Mouse (Mus musculus) lung, embryonic 14.5 days (tissue): ENCODE data around the gene Gm20517. TPM values are rescaled to one million over a fixed set of nuclear protein-coding genes. Genes with fewer than 3 reads are reported as not detected.

Experiments used
- ATAC-seq: fragments of 200-750 bp; cut with Nextera tagmentation; 2 replicates; pipeline ENCODE4 v1.8.0; 2017; ENCODE audit warnings: mild to moderate bottlenecking, moderate TSS enrichment, moderate library complexity; ENCODE audit not compliant: insufficient read depth
- DNase-seq: peaks from one replicate; pipeline ENCODE4 v3.0.0-alpha.2; 2015
- H3K27ac ChIP-seq: fragments of 300-500 bp; sonication (generic); 2 replicates; pipeline ENCODE4 v1.5.1; 2014; ENCODE audit warnings: low read depth, mild to moderate bottlenecking, moderate library complexity
- H3K27me3 ChIP-seq: fragments of 300-500 bp; sonication (generic); 2 replicates; pipeline ENCODE4 v1.6.1; 2014; ENCODE audit warnings: low read length, control low read depth; ENCODE audit not compliant: insufficient read depth
- H3K36me3 ChIP-seq: fragments of 300-500 bp; sonication (generic); 2 replicates; pipeline ENCODE4 v1.6.1; 2014; ENCODE audit warnings: control low read depth; ENCODE audit not compliant: insufficient read depth
- H3K4me1 ChIP-seq: fragments of 300-500 bp; sonication (generic); 2 replicates; pipeline ENCODE4 v1.6.1; 2014; ENCODE audit warnings: antibody characterized with exemption, control low read depth; ENCODE audit not compliant: insufficient read depth
- H3K4me2 ChIP-seq: fragments of 300-500 bp; sonication (generic); 2 replicates; pipeline ENCODE4 v1.6.1; 2014; ENCODE audit warnings: mild to moderate bottlenecking
- H3K4me3 ChIP-seq: fragments of 300-500 bp; sonication (generic); 2 replicates; pipeline ENCODE4 v1.5.1; 2014; ENCODE audit warnings: low read depth, low read length
- H3K9ac ChIP-seq: fragments of 300-500 bp; sonication (generic); 2 replicates; pipeline ENCODE4 v1.6.1; 2014
- H3K9me3 ChIP-seq: fragments of 300-500 bp; sonication (generic); 2 replicates; pipeline ENCODE4 v1.6.1; 2016; ENCODE audit warnings: low read depth, low read length, control low read depth
- CTCF ChIP-seq: IDR thresholded peaks from 2 replicates; pipeline ENCODE4 v1.5.1; 2016; ENCODE audit warnings: antibody characterized with exemption, low read depth
- WGBS: fragments of 180-500 bp; shearing (Covaris S2); extraction: QIAGEN DNeasy Blood & Tissue Kit; methylation state at CpG from one replicate; pipeline ENCODE4 v1.1.7; 2014; 5-methylcytosine and 5-hydroxymethylcytosine counted together
- polyA plus RNA-seq: library from polyadenylated mRNA; unstranded; fragments of >200 nt; fragmentation: Nextera tagmentation; extraction: Ambion mirVana; gene quantifications from 2 replicates; pipeline ENCODE4 v1.2.1, GENCODE M21; 2014

Gm20517 gene
- polyA plus RNA-seq, 1 experiment from 2014 or later: 0.74 TPM

DNA sequence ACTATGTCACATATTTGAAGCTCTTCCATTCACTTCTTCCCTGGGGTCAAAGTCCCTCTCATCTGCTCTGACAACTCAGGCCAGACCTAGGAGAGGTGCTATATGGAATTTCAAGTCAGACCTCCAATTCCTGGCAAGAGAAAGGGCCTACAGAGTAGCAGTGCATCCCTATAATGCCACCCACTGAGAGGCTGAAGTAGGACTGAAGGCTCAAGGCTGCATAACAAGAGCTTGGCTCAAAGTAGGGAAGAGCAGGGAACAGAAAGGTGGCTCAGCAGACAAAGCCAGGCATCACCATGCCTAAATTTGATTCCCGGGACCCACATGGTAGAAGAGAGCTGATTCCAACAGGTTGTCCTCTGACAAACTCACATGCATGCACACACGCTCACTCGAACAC lies 80.3 kb downstream of the Gm20517 start:
- H3K27me3 ChIP-seq: no peaks in the 10 kb centered on the region
- 91% methylated on average over 3 of the region's 3 CpGs for WGBS

DNA sequence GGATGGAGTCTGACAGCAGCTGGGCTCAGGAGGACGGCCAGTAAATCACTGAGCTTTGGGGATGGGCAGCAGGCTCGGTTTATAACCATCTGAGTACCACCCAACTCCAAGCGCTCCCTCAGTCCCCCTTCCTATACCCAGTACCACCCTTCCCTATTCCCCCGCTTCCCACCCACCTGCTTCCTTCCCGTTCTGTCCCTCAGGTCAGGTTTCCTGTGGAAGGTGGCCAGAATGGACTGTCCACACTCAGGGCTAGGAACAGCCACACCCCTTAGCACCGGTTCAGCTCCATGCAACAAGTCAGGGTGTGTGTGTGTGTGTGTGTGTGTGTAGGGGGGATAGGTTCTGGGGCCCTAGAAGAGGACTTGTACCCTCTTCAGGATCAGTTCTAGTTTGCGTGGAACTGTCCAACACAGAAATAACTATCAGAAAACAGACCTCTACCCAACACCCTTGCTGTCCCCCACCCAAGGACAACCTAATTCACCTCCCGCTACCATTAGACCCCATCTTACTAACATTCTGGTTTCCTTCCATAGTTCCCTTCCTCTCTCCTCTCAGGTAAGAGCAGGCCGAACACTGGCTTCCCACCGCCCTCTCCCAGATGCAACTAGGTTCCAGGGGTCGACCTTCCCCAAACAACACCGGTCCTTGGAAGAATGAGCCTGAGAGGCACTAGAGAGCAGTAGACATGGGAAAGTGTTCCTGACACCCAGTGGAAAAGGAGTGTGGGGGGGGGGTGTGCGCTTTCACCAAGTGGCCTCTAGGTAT lies 82.5 kb downstream of the Gm20517 start:
- no peaks in the 10 kb centered on the region for H3K9me3 ChIP-seq
- 0 out of 2 replicates have a peak, but pooled peaks cover 7% of the 10 kb centered on the region for H3K36me3 ChIP-seq
- 31% methylated on average over 13 of the region's 13 CpGs for WGBS
- H3K4me2 ChIP-seq: peak overlapping the region; percentile 73
- peak overlapping the region; percentile 79 for H3K9ac ChIP-seq
- peak overlapping the region; percentile 71 for H3K4me3 ChIP-seq
- H3K27ac ChIP-seq: no peak overlapping the region
- H3K27me3 ChIP-seq: no peaks in the 10 kb centered on the region
- TF ChIP-seq CTCF: no peak
- ATAC-seq (no peak), DNase-seq (no peak)
- peaks cover 3% of the 10 kb centered on the region; the same call in 1 of the 2 replicates for H3K4me1 ChIP-seq

More for the DNA sequence above, 80.3 kb downstream of the Gm20517 start:
- DNase-seq (no peak), ATAC-seq (no peak)
- peaks cover 10% of the 10 kb centered on the region; the same call in 1 of the 2 replicates for H3K4me1 ChIP-seq
- H3K4me2 ChIP-seq: no peak overlapping the region
- no peaks in the 10 kb centered on the region for H3K9me3 ChIP-seq
- no peak overlapping the region for H3K27ac ChIP-seq
- H3K9ac ChIP-seq: no peak overlapping the region
- TF ChIP-seq CTCF: no peak
- H3K36me3 ChIP-seq: peaks cover 3% of the 10 kb centered on the region; the same call in 1 of the 2 replicates
- no peak overlapping the region for H3K4me3 ChIP-seq

DNA sequence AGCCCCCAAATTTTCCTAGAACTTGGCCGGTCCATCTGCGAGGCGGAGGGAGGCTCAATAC lies 82.9 kb downstream of the Gm20517 start, which contains the start of gene Gm21981:
TSS of gene Gm21981 (minus strand) at position 14 of the 61 bp plus-strand sequence.
- TF ChIP-seq CTCF: no peak
- DNase-seq (no peak), ATAC-seq (no peak)
- H3K4me1 ChIP-seq: peaks cover 3% of the 10 kb centered on the region; the same call in 1 of the 2 replicates
- H3K9ac ChIP-seq: peak within 1 kb of the TSS; percentile 79
- H3K4me2 ChIP-seq: peak within 1 kb of the TSS; percentile 73
- H3K27ac ChIP-seq: peak within 1 kb of the TSS; percentile 54; the same call in 1 of the 2 replicates
- H3K4me3 ChIP-seq: peak within 1 kb of the TSS; percentile 71
- 0% methylated on average over 3 of the region's 3 CpGs for WGBS
- H3K9me3 ChIP-seq: no peaks in the 10 kb centered on the region
- H3K27me3 ChIP-seq: no peaks in the 10 kb centered on the region
- H3K36me3 ChIP-seq: 0 out of 2 replicates have a peak, but pooled peaks cover 7% of the 10 kb centered on the region

DNA sequence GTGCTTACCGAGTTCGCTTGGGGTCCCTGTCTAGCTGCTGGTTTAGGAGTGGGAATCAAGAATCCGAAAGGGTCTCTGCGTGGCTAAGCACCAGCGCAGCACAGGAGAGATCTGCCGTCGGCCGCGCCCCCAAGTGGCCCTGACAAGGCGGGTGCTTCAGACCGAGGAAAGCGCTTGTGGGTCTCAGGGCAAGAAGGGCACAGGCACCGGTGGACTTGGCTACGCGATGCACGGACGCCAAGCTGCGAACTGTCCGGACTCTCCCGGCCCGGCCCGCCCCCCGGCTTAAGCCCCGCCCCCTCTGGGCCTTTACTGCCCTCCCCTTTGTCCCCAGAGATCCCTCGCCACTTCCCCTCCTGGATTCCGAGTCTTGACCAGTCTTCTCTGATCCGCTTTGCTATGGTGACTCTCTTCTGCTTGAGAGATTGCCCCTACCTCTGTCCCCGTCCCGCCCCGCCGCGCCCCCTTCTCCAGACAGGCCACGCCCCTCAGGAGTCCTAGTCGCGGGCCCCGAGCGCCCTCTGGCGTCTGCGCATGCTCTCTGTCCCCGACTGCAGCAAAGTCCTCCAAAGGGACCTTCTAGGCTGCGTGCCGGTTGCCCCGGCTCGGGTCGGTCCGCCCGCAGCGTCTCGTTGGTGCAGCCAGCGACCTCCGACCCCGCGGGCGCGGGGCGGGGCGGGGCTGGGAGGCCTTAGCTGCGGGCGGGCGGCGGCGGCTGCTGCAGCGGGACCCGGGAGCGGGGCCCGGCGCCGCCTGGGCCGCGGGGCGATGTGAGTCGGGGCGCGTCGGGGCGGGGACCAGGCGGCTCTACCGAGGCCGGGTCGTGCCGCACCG lies 83.3 kb downstream of the Gm20517 start, which contains the start of gene Prickle4:
TSS of gene Prickle4 (minus strand) at position 234 of the 834 bp plus-strand sequence.
- Histone ChIP-seq H3K9me3 (no peaks in the 10 kb centered on the region), H3K36me3 (0 out of 2 replicates have a peak, but pooled peaks cover 7% of the 10 kb centered on the region), H3K27me3 (no peaks in the 10 kb centered on the region), H3K4me1 (peaks cover 3% of the 10 kb centered on the region; the same call in 1 of the 2 replicates), H3K4me3 (peak within 1 kb of the TSS; percentile 71), H3K27ac (peak within 1 kb of the TSS; percentile 54; the same call in 1 of the 2 replicates), H3K9ac (peak within 1 kb of the TSS; percentile 79), H3K4me2 (peak within 1 kb of the TSS; percentile 73)
- ATAC-seq (peak; percentile 94), DNase-seq (peak; percentile 98)
- peak; percentile 85 for TF ChIP-seq CTCF
- 1% methylated on average over 77 of the region's 82 CpGs for WGBS

DNA sequence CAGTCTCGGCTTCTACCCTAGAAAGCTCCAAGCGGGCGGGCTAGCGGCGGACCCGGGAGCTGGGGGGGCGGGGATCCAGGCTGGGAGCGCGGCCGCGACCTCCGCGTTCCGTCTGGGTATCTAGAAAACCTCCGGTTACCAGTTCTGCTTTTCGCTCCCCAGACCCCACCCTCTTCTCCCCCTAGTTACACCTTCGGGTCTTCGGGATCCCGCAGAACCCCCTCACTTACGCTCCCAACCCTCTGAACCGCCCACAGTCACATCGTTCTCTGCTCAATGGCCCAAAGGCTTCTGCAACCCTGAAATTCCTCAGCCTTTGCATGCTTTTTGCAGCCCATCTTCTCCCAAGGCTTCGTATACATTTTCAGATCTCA lies 83.9 kb downstream of the Gm20517 start:
- WGBS: 0% methylated on average over 15 of the region's 23 CpGs

DNA sequence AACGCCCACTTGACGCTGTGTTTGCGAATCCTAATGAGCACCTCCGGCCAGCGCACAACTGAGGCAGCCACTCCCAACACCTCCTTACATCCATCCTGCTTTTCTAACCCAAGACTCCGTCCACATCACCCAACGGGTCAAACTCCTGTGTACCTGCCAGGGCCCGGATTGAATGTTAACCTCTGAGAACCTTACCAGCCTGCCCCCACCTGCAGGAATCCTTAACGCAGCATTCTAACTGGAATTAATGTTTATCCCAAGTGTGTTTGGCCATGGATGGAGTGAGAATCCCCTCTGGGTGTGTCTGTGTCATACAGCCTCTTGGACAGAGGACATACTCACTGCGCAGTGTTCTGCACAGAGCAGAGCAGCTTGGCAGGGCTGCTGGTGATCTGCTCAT lies 86.8 kb downstream of the Gm20517 start:
- no peaks in the 10 kb centered on the region for H3K27me3 ChIP-seq
- no peak overlapping the region for H3K4me3 ChIP-seq
- peaks cover 15% of the 10 kb centered on the region; the same call in 1 of the 2 replicates for H3K36me3 ChIP-seq
- peaks cover 3% of the 10 kb centered on the region for H3K4me1 ChIP-seq
- H3K27ac ChIP-seq: no peak overlapping the region
- H3K9ac ChIP-seq: no peak overlapping the region
- DNase-seq (no peak), ATAC-seq (no peak)
- WGBS: 88% methylated on average over 10 of the region's 10 CpGs
- no peak for TF ChIP-seq CTCF
- no peaks in the 10 kb centered on the region for H3K9me3 ChIP-seq
- no peak overlapping the region for H3K4me2 ChIP-seq

More for the DNA sequence above, 83.9 kb downstream of the Gm20517 start:
- ATAC-seq (no peak; the same call in 1 of the 2 replicates), DNase-seq (peak; percentile 42)
- Histone ChIP-seq H3K4me2 (peak overlapping the region; percentile 73), H3K9ac (peak overlapping the region; percentile 79), H3K4me1 (peaks cover 3% of the 10 kb centered on the region; the same call in 1 of the 2 replicates), H3K27ac (peak overlapping the region; percentile 51; the same call in 1 of the 2 replicates), H3K9me3 (no peaks in the 10 kb centered on the region), H3K36me3 (0 out of 2 replicates have a peak, but pooled peaks cover 7% of the 10 kb centered on the region), H3K4me3 (peak overlapping the region; percentile 71), H3K27me3 (no peaks in the 10 kb centered on the region)
- no peak for TF ChIP-seq CTCF

DNA sequence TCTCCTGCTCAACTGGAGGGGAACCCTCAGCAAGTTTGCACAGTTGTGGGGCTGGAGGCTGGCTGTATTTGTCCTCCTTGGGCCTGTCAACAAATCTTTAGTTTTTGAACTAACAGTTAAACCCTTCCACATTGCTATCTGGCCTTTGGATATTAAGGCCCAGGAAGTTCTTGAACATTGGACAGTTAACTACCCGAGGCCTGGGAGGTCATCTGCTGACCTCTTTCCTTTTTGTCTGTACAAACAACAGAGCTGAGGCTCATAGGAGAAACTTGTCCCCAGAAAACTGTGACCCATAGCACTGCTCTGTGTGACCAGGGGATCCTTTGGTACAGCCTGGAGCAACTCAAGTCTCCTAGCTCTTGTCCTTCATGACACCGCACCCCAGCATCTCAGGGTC lies 87.7 kb downstream of the Gm20517 start:
- Histone ChIP-seq H3K4me2 (no peak overlapping the region), H3K27me3 (no peaks in the 10 kb centered on the region), H3K36me3 (peaks cover 21% of the 10 kb centered on the region; the same call in 1 of the 2 replicates), H3K4me3 (no peak overlapping the region), H3K9ac (no peak overlapping the region), H3K4me1 (peaks cover 2% of the 10 kb centered on the region), H3K27ac (no peak overlapping the region), H3K9me3 (no peaks in the 10 kb centered on the region)
- no peak for DNase-seq
- no peak for ATAC-seq
- no peak for TF ChIP-seq CTCF
- WGBS: 60% methylated on average over 2 of the region's 2 CpGs
